Mouse (Mus musculus): ENCODE measurements at regions not wholly inside any gene's neighbourhood (a gene's known extent, or its start where the extent isn't known, plus 50 kb on each side); places are given as distances from the start of the nearest gene placed in this dataset.

DNA sequence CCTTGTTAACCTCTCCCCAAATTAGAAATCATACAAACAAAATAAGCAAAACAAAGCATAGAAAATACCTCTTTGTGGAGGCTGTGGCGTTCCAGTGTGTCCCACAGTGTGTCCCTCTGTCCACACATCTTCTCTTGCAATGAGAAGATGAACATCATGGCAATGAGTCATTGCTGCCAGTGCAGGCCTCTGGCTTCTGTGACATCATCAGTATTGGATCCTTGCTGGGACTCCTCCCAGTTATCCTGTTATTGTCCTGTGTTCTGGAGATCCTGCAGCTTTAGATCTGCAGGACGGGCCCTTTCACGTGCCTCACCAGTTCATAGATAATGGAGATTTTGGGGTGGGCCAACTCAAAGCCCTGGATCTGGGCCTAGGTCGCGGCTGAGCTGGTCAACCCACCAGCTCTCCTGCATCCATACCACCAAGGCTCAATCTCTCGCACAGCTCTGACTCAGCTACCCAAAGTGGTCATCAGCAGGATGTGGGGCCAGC lies 80.9 kb downstream of the Tmem212 start:
- DNase-seq (ENCODE audit: low spot score): no peak

DNA sequence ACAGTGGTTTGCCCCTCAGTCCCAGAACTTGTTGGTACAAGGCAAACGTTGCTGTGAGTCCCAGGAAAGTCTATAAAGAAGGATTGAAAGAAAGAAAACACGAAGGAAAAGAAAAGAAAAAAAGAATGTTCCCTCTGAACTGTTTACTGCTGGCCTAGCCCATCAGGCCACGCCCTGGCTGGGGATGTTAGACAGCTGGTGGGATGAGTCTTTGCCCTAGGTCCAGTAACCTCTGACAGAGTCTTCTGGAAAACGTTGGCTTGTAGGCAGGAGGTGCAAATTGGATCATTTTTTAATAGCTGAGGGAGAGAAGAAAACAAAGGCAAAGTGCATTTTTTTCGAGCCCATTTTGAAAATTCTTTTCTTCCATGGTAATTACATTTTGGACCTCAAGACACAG lies 91.9 kb downstream of the Tmem212 start:
- peak; percentile 63 for DNase-seq (ENCODE audit: low spot score)

DNA sequence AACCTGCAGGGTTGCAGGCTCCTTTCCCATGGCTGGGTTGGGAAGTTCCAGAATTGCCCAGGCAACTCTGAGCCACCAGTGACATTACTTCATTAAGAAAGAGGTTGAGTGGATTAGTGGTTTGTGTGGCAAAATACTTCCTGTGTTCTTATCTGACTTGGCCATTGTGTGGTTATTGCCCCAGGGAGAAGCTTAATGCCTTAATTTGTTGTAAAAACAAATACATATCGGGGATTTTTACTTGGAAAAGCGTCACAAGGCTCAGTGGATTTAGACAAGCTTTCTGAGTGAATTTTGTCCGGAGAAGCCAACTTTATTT lies 80.5 kb upstream of the Fndc3b start:
- DNase-seq (ENCODE audit: low spot score): peak; percentile 43

DNA sequence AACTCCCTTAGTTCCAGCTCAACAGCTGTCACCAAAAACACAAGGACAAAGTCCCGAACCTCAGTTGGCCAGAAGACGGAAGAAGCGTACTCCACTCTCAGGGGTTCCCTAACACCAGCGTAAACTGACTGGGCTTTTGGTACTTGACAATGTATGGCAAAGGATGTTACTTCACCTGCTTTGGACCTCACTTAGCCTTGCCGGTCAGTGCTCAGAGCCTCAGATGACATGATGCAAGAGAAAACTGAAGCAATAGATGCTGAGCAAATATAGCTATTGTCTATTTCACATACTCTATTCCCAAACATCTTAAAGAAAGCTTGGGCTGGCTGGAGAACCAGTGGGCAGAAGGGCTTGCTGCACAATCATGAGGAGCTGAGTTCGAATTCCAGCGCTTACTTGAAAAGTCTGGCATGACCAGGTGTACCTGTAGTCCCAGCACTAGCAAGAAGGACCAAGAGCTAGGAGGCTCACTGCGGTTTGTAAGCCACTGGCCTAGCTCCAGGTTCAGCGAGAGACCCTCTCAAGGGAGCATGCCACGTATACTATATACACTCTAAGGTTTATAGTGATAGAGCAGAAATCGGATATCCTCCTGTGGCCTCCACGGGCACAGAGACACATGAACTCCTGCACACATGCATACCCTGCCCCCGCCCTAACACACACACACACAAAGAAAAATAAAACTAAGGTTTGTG lies 80.0 kb upstream of the Fndc3b start:
- DNase-seq (ENCODE audit: low spot score): peak; percentile 14

DNA sequence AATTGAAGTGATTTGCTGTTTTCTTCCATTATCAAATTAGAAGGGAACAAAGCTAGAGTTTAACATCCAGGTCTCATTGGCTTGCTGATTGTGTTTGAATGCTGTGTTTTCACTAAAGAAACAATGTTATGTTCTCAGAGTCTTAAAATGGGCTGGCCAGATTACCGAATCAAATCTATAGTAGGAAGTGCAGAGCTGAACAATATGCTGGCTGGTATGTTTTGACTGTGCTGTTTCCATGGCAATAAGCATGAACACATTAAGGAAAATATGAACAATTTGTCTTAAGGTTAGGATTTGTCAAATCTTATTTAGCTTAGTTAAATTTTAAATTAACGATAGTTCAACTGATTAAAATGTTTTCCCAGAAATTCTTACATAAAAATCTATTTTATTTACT lies 72.8 kb upstream of the Fndc3b start:
- no peak for DNase-seq (ENCODE audit: low spot score)

DNA sequence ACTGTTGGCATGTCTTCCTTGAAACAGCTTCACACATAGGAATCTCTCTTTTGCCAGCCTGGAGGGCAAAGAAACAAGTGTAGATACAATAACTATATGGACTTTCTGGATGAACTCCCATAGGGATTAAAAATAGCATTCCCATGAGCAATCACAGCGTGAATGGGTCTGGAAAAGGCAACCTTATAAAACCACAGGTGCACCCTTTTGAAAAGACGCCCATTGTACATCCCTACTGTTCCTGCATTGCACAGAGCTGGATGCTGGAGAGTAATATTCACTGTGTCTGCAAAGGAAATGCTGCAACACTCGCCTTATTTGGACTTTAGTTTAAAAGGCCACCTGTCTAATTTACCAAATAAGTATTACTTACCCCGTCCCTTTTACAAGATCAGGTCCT lies 72.4 kb upstream of the Fndc3b start:
- no peak for DNase-seq (ENCODE audit: low spot score)

DNA sequence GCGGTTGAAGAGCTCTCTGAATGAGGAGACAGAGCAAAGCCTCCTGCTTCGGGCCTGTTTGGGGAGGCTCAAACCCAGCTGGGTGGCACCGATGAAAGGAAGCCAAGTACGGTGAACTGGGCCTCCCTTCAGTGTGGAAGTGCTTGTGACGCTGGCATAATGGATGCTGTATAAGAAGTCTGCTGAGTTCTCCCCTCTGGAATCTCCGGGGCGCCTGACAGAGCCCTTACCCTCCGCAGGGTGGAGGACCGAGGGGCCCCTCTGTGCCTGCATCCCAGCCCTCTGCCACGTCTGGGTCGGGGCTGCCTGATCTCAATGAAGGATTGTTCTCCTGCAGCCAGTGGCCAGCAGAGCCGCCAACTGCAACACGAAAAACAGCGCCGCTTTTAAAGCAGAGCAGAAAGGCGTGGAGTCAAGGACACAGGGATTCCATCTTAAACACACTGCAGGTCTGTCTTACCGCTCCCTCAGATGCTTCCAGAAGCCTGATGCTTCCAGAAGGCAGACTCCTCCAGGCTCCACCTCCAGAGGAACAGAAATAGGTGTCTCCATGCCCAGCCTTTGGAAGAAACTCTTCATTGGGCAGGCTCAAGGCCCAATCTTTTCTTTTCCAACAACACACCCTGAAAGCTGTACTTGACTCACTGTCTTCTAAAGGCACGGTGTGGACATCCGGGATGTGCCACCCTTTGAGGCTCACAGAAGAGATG lies 71.1 kb upstream of the Fndc3b start:
- DNase-seq (ENCODE audit: low spot score): no peak

DNA sequence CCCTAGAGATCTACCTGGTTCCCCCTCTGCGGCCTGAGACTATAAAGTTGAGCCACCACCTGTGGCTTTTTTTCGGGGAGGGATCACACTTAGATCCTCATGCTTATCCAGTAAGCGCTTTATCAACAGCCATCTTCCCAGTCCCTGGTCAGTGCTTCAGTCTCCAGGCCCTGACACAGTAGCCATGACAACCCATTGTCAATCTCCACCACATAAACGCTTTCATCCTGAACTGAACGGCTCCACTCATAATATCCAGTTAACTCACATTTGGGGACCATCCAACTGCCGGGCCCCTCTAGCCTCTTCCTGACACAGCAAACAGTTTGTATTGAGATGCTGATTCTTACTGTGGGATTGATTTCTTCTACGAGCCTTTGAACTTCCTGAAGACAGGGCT lies 68.8 kb upstream of the Fndc3b start:
- DNase-seq (ENCODE audit: low spot score): no peak

DNA sequence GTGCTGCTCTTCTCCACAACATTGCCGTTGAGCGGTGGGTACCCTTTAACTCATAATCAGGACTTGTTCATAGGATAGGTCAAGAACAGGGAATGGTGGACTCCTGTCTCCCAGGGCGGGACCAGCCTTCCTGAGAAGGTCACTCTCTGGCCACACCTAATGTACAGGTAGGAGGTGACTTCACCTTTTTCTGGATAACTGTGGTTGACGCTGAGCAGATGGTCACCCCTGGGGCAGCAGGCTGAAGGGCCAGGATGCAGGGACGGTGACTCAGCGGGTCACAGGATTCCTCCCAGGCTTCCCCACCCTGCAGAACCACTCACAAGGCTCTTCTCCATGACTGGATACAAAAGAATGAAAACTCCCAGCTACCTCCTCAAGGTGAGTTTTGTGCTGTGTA lies 66.6 kb upstream of the Fndc3b start:
- no peak for DNase-seq (ENCODE audit: low spot score)

DNA sequence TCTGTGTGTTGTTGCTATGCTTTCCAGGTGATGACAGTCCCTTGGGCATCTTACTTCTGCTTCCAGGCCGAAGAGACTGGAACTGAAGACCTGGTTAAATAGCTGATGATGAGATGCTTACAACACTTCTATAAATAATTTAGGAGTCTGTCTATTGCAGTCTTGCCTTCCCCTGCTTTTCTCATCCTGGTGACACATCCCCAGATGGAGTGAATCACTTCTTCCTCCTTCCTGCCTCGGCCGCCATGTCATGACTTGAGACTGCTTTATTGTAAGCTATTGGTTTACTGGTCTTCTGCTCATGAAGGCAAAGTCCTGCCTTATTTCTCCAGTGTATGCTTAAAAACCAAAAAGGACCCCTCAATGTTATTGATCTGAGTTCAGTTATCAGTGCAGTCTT lies 62.1 kb upstream of the Fndc3b start:
- DNase-seq (ENCODE audit: low spot score): no peak

DNA sequence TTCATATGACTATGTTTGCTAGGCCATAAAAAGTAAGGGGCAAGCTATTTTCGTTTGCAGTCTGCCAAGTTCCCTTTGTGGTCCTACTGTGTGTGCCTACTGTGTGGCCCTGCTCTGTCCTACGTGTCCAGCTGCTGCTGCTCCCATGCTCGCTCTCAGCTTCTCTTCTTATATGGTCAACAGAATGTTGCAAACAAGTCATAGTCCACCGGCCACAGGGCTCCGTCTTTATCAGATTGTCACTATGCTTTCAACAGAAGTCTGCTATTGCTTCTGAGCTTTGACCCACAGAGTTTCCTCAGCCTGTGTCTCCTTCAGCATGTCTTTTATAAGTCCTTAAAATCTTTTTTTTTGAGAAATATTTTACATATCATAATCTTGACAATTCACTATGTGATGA lies 58.3 kb upstream of the Fndc3b start:
- no peak for DNase-seq (ENCODE audit: low spot score)

DNA sequence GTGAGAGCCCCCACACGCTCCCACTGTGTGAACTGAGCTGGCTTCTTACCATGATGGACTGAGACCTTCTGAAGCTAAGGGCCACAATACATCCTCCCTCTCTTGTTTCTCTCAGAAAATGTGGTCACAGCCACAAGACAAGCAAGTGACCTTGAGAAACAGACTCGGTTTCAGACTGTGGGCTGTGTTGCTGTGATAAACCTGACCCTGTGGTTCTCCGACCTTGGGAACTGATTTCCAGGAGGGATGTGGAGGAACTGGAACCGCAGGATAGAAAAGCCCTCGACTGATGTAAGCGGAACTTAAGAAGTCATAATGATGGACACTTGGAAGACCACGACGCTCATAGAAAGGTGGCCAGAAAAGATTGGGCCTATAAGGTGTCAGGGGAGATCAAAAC lies 56.1 kb upstream of the Fndc3b start:
- DNase-seq (ENCODE audit: low spot score): no peak

DNA sequence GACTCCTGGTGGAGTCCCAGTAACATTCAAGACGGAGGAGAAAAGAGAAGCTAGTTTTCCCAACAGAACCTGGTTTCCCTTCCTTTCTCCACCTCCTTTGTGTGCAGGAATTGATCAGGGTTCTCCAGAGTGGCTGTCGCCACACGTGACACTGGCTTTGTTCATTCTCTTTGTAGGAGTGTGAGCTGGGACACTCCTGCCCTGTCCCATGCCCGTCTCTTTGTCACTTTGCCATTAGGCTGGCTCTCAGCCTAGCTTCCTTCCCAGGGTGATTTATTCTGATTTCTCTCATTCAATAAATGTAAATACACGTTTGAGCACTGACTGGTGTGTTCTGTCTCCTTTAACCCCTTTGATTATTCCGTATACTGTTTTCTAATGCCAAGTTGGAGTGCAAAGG lies 55.3 kb upstream of the Fndc3b start:
- peak; percentile 84 for DNase-seq (ENCODE audit: low spot score)

DNA sequence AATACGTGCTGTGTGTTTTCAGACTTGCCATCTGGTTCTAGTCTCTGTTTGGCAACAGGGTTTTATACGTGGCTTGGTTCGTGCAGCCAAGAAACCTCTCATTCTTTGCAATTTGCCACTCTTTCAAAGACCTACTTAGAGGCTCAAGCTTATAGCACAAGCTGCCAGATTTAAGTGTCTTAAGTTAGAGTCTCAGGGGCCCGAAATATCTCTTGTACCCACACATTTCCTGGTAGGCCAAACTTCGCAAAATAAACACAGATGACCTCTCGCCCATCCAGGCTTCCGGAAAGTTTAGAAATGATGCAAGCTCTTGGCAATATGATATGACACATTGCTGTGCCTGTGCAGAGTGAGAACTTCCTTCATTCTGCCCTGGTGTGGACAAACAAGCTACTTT lies 54.8 kb upstream of the Fndc3b start:
- DNase-seq (ENCODE audit: low spot score): peak; percentile 97

DNA sequence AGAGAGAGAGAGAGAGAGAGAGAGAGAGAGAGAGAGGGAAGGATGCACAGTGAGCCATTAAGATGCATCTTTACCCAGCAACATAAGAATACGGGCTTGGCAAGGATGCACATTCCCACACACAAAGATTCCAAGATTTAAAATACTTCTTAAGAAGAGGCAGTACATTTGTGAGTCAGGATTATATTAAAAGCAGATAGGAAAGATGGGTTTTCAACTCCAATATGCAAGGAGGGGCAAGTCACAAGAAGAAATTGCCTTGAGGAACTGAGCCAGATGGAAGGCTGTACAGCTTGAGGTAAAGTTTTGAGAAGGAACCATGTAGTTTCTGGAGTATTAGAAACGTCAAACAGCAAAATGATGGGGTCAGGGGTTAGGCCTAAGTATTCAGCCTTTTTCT lies 53.4 kb upstream of the Fndc3b start:
- DNase-seq (ENCODE audit: low spot score): peak; percentile 20

DNA sequence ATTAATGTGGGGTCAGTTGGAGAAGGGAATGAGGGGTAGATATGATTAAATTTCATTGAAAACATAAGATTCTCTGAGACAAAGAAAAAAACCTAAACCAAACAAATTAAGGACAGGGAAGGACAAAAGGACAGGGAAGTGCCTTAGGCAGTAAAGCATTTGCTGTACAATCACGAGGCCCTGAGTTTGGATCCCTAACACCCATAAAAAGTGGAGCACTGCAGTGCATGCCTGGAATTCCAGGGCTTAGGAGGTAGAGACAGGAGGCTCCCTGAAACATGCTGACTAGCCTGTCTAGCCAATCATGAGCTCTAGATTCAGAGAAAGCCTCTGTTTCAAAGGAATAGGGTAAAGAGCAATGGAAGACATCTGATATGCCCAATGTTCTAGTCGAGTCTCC lies 49.9 kb upstream of the Fndc3b start:
- no peak for DNase-seq (ENCODE audit: low spot score)

Measured in adipocyte (in vitro differentiated cells).